Mouse (Mus musculus): ENCODE measurements around the gene Gstm5. TPM values are rescaled to one million over a fixed set of nuclear protein-coding genes. Genes with fewer than 3 reads are reported as not detected.
A peak's percentile ranks its signal among the peaks of the same experiment; 100 is the strongest.

Gstm5 gene
- polyA plus RNA-seq, 1 experiment from 2014 or later: 172 TPM

GRCm38 (mm10) chr3:107900955-107901673, 5.5 kb downstream of the Gstm5 start:
- Histone ChIP-seq H3K4me3 (ENCODE audit: low read depth, low read length) (no peak overlapping the region), H3K27ac (ENCODE audit: low read depth, low read length) (no peak overlapping the region), H3K9ac (ENCODE audit: low read depth, low read length) (no peak overlapping the region), H3K36me3 (ENCODE audit: control insufficient read depth, insufficient read depth) (peaks cover 11% of the 10 kb centered on the region; the same call in 1 of the 2 replicates), H3K27me3 (replicated peaks; ENCODE audit: control insufficient read depth, insufficient read depth, low read length) (no peaks in the 10 kb centered on the region), H3K9me3 (ENCODE audit: control insufficient read depth) (no peaks in the 10 kb centered on the region), H3K4me1 (replicated peaks; ENCODE audit: control insufficient read depth, insufficient read depth, low read length) (0 out of 2 replicates have a peak, but pooled peaks cover 2% of the 10 kb centered on the region), H3K4me2 (replicated peaks; ENCODE audit: low read depth) (no peak overlapping the region)
- TF ChIP-seq CTCF (IDR thresholded peaks at IDR 0.05; ENCODE audit: low read depth): no peak
- ATAC-seq: no peak
- WGBS: 54% methylated on average over 11 of the region's 11 CpGs

- no peak overlapping the region for H3K4me3 ChIP-seq (ENCODE audit: low read depth, low read length)
- TF ChIP-seq CTCF (IDR thresholded peaks at IDR 0.05; ENCODE audit: low read depth): no peak
- H3K27me3 ChIP-seq (replicated peaks; ENCODE audit: control insufficient read depth, insufficient read depth, low read length): no peaks in the 10 kb centered on the region
- H3K9ac ChIP-seq (ENCODE audit: low read depth, low read length): no peak overlapping the region
- no peak overlapping the region for H3K27ac ChIP-seq (ENCODE audit: low read depth, low read length)
- no peaks in the 10 kb centered on the region for H3K9me3 ChIP-seq (ENCODE audit: control insufficient read depth)
- no peak for ATAC-seq
- 46% methylated on average over 6 of the region's 6 CpGs for WGBS
- no peak overlapping the region for H3K4me2 ChIP-seq (replicated peaks; ENCODE audit: low read depth)
- peaks cover 8% of the 10 kb centered on the region; the same call in 1 of the 2 replicates for H3K4me1 ChIP-seq (replicated peaks; ENCODE audit: control insufficient read depth, insufficient read depth, low read length)
- H3K36me3 ChIP-seq (ENCODE audit: control insufficient read depth, insufficient read depth): no peaks in the 10 kb centered on the region
These were observed 10.3 kb downstream of the Gstm5 start for GRCm38 (mm10) chr3:107905942-107906341.

GRCm38 (mm10) chr3:107916674-107917073, 21.1 kb downstream of the Gstm5 start:
- Histone ChIP-seq H3K27me3 (replicated peaks; ENCODE audit: control insufficient read depth, insufficient read depth, low read length) (no peaks in the 10 kb centered on the region), H3K4me1 (replicated peaks; ENCODE audit: control insufficient read depth, insufficient read depth, low read length) (no peaks in the 10 kb centered on the region), H3K4me3 (ENCODE audit: low read depth, low read length) (no peak overlapping the region), H3K27ac (ENCODE audit: low read depth, low read length) (peak overlapping the region; percentile 79), H3K9ac (ENCODE audit: low read depth, low read length) (no peak overlapping the region), H3K9me3 (ENCODE audit: control insufficient read depth) (no peaks in the 10 kb centered on the region), H3K4me2 (replicated peaks; ENCODE audit: low read depth) (no peak overlapping the region), H3K36me3 (ENCODE audit: control insufficient read depth, insufficient read depth) (no peaks in the 10 kb centered on the region)
- 46% methylated on average over 15 of the region's 15 CpGs for WGBS
- ATAC-seq: peak; percentile 66
- peak; percentile 15 for TF ChIP-seq CTCF (IDR thresholded peaks at IDR 0.05; ENCODE audit: low read depth)

- WGBS: 88% methylated on average over 3 of the region's 3 CpGs
These were observed 21.5 kb downstream of the Gstm5 start for GRCm38 (mm10) chr3:107917097-107917496.

GRCm38 (mm10) chr3:107917783-107918408, 22.3 kb downstream of the Gstm5 start:
- no peaks in the 10 kb centered on the region for H3K4me1 ChIP-seq (replicated peaks; ENCODE audit: control insufficient read depth, insufficient read depth, low read length)
- 59% methylated on average over 7 of the region's 7 CpGs for WGBS
- peak; percentile 90 for TF ChIP-seq CTCF (IDR thresholded peaks at IDR 0.05; ENCODE audit: low read depth)
- H3K27ac ChIP-seq (ENCODE audit: low read depth, low read length): no peak overlapping the region
- H3K27me3 ChIP-seq (replicated peaks; ENCODE audit: control insufficient read depth, insufficient read depth, low read length): no peaks in the 10 kb centered on the region
- no peaks in the 10 kb centered on the region for H3K36me3 ChIP-seq (ENCODE audit: control insufficient read depth, insufficient read depth)
- H3K4me3 ChIP-seq (ENCODE audit: low read depth, low read length): no peak overlapping the region
- no peak overlapping the region for H3K9ac ChIP-seq (ENCODE audit: low read depth, low read length)
- peak; percentile 39; the same call in 1 of the 2 replicates for ATAC-seq
- no peak overlapping the region for H3K4me2 ChIP-seq (replicated peaks; ENCODE audit: low read depth)
- H3K9me3 ChIP-seq (ENCODE audit: control insufficient read depth): no peaks in the 10 kb centered on the region

More at GRCm38 (mm10) chr3:107917097-107917496, 21.5 kb downstream of the Gstm5 start:
- Histone ChIP-seq H3K27ac (ENCODE audit: low read depth, low read length) (no peak overlapping the region), H3K36me3 (ENCODE audit: control insufficient read depth, insufficient read depth) (no peaks in the 10 kb centered on the region), H3K9me3 (ENCODE audit: control insufficient read depth) (no peaks in the 10 kb centered on the region), H3K4me3 (ENCODE audit: low read depth, low read length) (no peak overlapping the region), H3K27me3 (replicated peaks; ENCODE audit: control insufficient read depth, insufficient read depth, low read length) (no peaks in the 10 kb centered on the region), H3K4me1 (replicated peaks; ENCODE audit: control insufficient read depth, insufficient read depth, low read length) (no peaks in the 10 kb centered on the region), H3K9ac (ENCODE audit: low read depth, low read length) (no peak overlapping the region), H3K4me2 (replicated peaks; ENCODE audit: low read depth) (no peak overlapping the region)
- no peak for ATAC-seq
- peak; percentile 43 for TF ChIP-seq CTCF (IDR thresholded peaks at IDR 0.05; ENCODE audit: low read depth)

- Histone ChIP-seq H3K9me3 (ENCODE audit: control insufficient read depth) (no peaks in the 10 kb centered on the region), H3K9ac (ENCODE audit: low read depth, low read length) (no peak overlapping the region), H3K4me1 (replicated peaks; ENCODE audit: control insufficient read depth, insufficient read depth, low read length) (no peaks in the 10 kb centered on the region), H3K27ac (ENCODE audit: low read depth, low read length) (peak overlapping the region; percentile 46), H3K36me3 (ENCODE audit: control insufficient read depth, insufficient read depth) (no peaks in the 10 kb centered on the region), H3K27me3 (replicated peaks; ENCODE audit: control insufficient read depth, insufficient read depth, low read length) (no peaks in the 10 kb centered on the region), H3K4me2 (replicated peaks; ENCODE audit: low read depth) (no peak overlapping the region), H3K4me3 (ENCODE audit: low read depth, low read length) (no peak overlapping the region)
- TF ChIP-seq CTCF (IDR thresholded peaks at IDR 0.05; ENCODE audit: low read depth): no peak
- 58% methylated on average over 5 of the region's 5 CpGs for WGBS
- peak; percentile 63 for ATAC-seq
These were observed 24.7 kb downstream of the Gstm5 start for GRCm38 (mm10) chr3:107920348-107920747.
